Mouse (Mus musculus) hematopoietic stem cell, adult 5-6 weeks (primary cell): ENCODE results near the gene Scml4. TPM values are rescaled to one million over a fixed set of nuclear protein-coding genes. Genes with fewer than 3 reads are reported as not detected.

ENCODE experiments used
- ATAC-seq, 2 experiments: fragments of 125-278 bp in 1 of 2; replicated peaks in 1 of 2; 2 replicates each; pipeline ENCODE4 v1.8.0; 2016 to 2017; ENCODE audit warnings: inconsistent platforms in 2 of 2, mild to moderate bottlenecking in 2 of 2, moderate number of reproducible peaks in 2 of 2, low read depth in 1 of 2, moderate TSS enrichment in 1 of 2; ENCODE audit not compliant: low FRiP score in 2 of 2, poor library complexity in 2 of 2, severe bottlenecking in 2 of 2, insufficient read depth in 1 of 2, low TSS enrichment in 1 of 2
- total RNA-seq: library from RNA; stranded (forward); fragments of 172-1452, 232-1000 nt; gene quantifications from 2 replicates; pipeline ENCODE4 v1.2.3, GENCODE M21; 2017

Gene Scml4
- total RNA-seq, 1 experiment from 2014 or later, result 5.8 TPM

DNA sequence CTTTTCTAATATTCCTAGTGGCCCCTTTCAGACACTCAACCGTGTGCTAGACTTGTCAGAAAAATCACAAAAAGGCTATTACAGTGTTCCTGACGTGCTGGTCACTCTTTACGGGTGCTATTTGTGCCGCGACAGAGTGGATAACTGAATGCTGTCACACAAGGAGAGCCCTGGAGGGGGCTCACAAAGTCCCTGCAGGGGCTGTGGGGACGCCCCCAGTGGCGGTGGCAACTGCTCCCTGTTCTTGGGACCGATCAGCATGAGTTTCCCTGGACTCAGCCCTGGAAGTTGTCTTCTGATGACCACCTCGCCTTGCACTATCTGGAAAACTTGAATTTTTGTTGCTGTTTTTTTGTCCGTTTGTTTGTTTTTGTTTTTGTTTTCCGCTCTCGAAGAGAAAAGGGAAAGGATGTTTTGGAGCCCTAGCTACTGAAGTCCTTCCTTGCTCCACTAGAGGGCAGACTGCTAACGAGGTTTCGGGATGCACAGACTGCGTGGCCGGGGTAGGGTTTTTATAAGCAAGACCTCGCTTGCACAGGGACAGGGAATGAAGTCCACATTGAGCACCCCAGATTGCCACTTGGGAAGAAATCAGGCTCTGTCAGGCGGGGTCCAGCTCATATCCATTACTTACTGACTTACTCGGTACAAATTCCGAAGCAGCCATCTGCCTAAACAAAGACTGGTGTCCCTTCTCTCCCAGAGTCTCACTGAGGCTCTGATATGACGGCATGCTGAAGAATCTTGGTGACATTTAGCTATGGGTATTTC lies 97.9 kb downstream of the Scml4 start:
- peak; percentile 63 to 65; a peak in 3 of 4 replicates for ATAC-seq

DNA sequence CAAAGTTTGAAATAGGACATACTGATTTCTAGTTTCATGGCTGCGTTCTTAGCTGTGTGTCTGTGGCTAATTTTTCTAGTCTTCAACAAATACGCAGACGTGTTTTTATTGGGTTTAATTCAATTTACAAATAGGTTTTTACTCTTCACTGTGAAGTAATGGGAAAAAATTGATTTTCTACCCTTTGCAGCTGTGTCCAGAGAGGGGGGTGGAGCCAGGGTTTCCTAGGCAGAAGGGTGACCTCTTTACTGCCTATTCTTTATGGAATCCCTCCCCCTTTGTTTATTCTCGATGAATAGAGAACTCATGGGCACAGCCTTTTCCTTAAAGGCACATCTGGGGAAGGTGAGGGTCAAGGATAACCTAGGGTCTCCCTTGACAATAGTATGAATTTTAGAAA lies 98.5 kb downstream of the Scml4 start:
- ATAC-seq, result no peak

DNA sequence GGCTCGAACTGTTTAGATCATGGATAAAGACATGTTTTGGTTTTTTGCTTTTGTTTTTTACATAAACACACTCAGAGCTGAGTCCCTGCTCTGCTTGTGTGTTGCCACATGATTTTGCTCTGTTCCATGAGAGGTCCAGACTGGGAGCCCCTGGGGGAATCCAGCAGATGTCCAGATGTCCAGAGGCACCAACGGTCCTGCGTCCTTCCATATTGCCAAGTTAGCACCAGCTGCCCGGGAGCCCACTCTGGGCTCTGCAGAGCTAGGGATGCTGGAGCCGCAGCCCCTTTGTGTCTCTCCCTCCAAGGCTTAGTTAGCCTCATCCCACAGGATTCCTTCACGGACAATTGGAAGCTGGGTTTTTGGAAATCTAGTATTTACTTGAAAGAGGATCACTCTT lies 101.6 kb downstream of the Scml4 start:
- ATAC-seq, result no peak

DNA sequence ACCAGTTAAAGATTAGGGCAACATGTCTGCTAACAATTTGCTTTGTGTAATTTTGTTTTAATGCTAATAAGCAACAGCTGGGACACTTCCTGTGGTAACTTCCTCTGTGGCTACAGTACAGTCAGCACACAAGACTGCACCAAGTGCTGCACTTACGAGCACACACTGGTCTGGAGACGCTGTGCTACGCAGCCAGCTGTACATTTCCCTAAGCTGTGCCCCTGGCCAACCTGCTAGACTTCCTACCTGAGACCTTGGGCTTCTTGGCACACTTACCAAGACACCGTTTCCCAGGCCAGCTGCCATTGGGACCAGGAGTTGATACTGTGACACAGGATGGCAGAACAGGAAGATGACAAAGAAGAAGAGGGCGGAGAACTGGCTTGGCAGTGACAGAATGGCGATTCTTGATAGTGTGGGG lies 102.0 kb downstream of the Scml4 start:
- ATAC-seq, result peak; percentile 81 to 89

DNA sequence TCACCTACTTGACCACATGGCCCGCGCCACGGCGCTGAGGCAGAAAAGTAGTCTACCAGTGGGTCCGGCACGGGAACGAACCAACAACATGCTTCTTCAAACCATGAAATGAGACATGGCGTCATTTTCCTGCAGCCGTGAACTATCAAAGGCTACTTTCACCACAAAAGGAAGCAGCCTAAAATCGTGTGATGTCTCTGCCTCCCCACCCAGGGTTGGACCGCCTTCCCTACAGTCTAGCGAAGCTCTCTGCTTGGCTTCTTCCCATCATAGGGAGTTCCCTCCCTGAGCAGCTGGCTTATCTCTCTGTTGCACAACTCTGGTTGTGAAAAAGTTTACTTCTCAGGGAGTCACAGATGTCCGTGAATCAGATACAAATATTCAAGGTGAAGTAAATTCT lies 102.5 kb downstream of the Scml4 start:
- peak; percentile 37 to 46 for ATAC-seq

DNA sequence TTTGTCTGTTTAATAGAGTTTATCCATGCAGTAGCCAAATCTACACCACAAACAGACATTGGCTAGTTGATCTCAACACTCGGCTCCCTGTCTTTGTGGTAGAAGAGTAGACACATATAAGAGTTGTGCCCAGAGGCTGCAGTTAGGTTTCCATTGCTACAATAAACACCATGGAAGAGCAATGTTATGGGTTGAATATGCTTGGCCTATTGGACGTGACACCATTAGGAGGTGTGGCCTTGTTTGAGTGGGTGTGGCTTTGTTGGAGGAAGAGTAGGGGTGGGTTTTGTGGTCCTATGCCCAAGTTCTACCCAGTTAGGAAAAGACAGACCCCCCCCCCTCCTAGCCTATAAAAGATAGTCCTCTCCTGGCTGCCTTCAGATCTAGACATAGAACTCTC lies 102.9 kb downstream of the Scml4 start:
- no peak for ATAC-seq

DNA sequence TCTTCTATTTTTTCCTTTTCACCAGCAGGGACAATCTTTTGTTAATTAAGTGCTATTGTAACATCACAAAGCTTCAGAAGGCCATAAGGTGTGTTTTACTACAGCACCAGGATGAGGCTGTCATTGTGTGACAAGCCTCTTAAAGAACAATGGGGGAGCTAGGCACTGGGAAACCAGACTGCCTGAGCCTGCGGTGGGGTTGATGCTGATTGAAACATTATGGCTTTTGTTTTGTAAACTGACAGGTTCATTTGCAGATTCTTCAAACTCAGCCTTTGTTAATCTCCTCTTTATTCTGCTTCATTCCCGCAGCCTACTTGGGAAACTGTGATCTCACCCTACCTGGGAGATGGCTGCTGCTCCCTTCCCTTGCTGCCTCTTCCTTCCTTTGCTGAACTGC lies 108.2 kb downstream of the Scml4 start:
- no peak for ATAC-seq

DNA sequence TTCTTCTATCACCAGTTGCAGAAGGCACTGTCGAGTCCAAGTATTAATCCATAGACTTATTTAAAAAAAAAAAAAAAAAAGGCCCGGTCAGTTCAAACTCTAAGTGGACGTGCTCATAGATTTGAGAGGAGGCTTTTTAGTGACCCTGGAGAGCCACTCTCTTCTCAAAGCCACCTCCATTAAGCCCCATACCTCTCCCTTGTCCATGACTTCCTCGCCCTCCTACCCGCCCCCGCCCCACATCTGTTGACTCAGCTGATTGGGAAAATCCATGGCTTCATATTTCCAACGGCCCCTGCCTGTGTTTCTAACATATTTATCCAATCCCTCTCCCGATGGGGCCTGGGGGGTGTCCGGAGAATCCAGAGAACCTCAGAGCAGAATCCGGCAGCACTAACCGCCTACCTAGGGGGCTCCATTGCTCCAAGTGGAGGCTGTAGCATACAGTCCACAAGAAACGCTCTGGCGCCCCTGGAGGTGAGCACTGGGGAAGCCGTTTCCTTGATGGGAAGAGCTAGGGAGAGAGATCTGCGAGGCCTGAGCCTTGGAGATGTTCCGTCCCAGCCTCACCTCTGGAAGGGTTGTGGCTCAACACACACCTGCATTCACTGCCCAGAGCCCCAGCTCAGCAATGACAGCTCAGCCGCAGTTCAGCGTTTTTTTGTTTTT lies 112.5 kb downstream of the Scml4 start:
- ATAC-seq, result peak; percentile 71 to 76; a peak in 3 of 4 replicates

DNA sequence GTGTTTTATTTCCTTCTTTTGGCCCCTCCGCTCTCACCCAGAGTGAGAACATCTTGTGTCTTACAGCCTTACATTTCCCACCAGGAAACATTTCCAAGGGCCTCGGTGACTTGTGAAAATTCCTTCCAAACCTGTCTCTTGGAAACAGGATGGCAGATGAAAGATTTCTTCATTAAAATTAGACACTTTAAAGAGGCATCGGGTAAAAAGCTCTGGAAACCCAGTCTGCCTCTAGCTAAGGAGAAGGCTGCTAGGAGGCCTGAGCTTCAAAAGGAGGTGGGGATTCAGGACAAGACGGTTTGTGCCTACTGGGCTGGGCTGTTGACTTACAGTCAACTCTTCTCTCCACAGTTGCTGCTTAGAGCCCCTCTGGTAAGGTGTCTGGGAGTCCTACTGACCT lies 113.4 kb downstream of the Scml4 start:
- no peak for ATAC-seq

DNA sequence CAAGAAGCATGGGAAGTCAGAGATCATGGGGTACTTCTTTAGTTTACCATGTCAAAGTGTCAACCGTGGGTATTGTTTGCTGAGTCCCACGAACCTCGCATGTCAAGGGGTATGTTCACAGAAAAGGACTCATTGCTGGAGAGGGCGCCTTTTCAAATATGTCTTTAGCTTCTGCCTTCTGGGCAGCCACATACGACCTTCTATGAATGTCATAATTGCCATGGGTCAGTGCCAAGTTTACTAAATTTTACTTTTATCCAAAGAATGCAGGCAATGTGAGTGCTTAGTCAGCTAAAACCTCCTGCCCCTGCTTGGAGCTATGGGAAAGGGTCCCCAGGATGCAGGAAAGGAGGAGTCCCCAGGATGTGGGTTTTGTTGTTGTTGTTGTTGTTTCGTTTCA lies 116.4 kb downstream of the Scml4 start:
- ATAC-seq, result no peak

DNA sequence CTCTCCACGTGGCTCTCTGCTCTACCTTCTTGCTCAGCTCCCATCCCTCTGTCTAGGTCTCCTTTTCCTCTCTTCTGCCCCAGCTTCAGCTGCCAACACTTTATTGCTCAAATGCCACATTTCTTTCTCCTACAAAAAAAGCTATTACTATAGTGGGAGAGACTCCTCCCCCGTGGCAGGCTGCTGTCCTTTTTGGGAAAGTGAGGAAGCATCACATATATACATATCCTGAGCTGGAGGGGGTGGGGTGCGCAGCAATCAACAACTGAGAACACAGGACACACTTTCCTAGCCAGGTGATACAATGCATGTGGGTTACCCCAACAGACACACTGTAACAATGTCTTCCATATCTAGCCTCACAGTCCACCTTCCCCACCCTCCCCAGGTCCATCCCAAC lies 118.2 kb downstream of the Scml4 start:
- ATAC-seq, result no peak

DNA sequence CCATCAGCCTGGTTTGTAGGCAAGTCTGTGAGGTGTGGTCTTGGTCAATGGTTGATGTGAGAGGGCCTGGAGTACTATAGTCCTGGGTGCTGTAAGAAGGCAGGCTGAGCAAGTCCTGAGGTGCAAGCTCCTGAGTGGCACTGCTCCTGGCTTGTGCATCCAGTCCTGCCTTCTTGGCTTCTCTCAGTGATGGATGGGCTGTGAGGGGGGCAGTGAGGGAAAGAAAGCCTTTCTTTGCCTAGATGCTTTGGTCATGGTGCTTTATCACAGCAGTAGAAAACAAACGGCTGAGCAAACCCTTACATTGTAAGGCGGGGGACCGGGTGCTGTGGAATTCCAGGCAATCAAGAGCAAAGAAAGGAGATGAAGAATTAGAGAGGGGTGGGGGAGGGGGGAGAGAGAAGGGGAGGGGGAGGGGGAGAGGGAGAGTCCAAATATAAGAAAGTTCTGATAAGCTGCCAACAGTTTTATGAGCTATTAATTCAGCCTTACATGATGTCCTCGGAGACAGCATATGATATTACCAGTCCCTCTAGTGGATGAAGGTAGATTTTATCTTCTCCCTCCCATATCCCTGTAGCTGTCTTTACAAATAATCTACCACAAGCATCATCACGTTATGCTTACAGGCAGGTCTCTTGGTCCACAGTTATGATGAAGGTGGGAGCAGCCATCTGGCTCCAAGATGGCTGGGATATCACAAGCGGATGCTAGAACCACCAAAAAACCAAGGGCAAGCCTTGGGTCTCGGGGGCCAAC lies 121.0 kb downstream of the Scml4 start:
- ATAC-seq, result no peak

DNA sequence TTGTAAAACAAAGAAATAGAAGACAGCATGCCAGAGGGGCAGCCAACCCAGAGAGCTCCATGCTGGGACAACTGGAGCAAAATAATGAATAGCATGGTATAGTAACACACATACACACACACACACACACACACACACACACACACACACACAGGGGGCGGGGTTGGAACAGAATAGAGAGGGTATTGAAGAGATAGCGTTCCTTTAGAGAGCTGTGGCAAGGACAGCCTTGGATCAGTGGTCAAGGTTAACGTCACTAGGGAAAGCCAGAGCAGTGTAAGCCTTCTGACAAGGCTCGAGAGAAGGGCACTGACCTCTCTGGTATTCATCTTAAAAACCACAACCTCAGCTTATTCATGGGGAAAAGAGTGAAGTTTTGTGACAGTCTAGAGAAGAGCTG lies 124.7 kb downstream of the Scml4 start:
- ATAC-seq, result no peak

DNA sequence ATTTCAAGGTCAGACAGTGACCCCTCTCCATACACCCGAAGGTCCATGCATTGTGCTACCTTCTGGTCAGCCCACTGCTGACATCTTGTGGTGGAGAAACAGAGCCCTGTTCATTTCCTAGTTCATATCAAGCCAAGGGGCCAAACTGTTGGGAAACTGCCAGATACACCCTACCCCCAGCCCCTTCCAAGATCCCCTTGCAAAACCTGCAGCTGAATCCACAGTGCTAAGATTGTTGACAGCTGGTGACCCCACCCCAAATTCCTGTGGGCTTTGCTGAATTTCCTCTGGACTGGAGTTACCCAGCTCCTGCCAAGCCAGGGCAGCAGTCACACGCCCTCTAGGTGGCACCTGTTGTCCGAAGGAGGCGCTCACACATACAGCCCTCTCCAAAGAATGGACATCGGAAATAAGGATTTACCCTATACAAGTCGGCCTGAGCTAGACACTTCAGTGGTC lies 127.5 kb downstream of the Scml4 start:
- ATAC-seq, result 0 out of 4 replicates have a peak, but pooled peaks of 1 of the 2 experiments have one; percentile 57

DNA sequence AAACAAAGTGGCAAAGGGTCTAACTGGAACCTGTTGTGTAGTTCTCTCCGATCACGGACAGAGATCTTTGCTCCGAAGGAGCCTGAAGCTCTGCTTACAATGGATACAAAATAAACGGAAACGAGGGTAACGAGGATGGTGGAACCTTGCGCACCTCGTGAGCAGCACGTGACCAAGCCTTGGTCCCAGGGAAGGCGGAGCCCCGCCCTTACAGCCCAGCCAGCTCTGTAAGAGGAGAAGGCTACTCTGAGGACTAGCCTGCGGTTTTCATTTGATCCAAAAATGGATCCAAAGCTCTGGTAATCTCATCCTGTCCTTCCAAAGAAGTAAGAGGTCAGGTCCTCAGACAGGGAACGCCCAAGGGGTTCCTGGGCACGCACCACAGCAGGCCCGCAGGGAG lies 128.5 kb downstream of the Scml4 start:
- ATAC-seq, result no peak

DNA sequence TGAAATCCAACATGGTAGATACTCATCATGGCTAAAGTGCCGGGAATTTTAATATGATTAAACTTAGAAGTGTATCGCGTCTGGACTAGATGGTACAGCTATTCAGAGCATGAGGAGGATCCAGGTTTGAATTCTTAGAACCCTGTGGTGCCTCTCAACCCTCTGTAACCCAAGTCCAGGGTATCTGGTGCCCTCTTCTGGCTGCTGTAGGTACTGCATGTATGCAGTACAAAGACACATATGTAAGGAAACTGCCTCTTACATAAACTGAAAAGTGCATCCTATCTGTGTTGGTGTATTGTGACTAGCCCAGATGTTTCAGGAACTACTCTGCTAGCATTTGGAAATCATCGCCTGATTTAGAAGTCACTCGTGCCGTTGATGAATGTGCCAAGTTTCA lies 129.7 kb downstream of the Scml4 start:
- ATAC-seq, result peak; percentile 42 to 68; a peak in 3 of 4 replicates

DNA sequence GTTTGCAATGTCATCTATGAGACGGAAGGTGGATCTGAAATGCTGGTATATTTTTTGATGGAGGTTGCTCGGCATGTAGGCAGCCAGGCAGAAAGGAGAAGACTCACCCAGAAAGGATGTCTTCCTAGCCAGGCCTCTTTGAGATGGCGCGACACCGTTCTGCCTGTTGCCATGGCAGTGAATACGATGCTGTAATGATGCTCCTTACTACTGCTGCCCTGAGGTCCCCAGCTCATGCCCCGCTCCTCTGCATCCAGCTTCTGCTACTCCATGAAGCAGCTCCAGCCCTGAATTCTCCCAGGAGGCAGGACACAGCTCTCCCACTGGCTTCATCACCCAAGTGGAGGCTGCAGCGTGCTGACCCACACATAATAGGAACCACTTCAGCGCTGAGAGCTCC lies 130.8 kb downstream of the Scml4 start:
- ATAC-seq, result no peak

DNA sequence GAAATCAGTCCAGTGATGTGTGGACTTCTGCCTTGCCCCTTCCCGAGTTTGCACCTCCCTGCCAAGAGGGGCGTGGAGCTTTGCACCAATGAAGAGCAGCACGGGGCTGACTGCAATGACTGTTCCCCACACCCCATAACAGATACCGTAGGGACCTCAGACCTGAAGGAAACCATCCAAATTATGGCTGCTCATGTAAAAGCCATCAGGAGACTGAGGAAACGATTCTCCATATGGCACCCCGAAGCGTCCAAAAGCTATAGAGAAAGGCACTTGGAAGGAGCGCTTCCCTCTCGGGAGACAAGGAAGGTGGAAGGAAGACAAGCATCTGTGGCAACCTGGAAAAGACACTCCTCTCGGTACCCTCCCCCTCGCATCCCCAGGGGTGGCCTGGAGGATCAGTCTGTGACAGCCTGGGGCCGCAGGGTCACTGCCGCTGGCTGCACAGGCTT lies 134.2 kb downstream of the Scml4 start:
- no peak for ATAC-seq
